Mouse (Mus musculus): ENCODE measurements at regions not wholly inside any gene's neighbourhood (a gene's known extent, or its start where the extent isn't known, plus 50 kb on each side); places are given as distances from the start of the nearest gene placed in this dataset.

DNA sequence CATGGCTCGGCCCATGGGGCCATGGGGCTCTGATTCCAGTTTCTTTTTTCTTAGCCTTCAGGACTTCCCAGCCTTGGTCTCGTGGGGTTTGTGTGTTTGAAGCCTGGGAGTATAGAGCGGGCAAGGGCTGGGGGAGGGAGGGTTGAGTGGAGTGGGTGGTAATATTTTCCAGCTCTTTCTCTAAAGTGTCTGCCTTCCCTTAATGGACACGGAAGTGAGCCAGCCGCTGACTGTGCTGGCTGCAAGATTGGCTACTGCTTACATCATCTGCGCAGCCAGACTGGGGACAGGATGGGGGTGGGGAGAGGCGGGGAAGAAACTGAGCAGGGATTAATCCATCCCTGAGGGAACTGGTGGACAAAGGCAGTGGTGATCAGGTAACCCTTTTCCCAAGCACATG lies 52.3 kb downstream of the Tnp1 start:
- DNase-seq (ENCODE audit: low spot score in 2 of 2): peak; percentile 31 to 37

DNA sequence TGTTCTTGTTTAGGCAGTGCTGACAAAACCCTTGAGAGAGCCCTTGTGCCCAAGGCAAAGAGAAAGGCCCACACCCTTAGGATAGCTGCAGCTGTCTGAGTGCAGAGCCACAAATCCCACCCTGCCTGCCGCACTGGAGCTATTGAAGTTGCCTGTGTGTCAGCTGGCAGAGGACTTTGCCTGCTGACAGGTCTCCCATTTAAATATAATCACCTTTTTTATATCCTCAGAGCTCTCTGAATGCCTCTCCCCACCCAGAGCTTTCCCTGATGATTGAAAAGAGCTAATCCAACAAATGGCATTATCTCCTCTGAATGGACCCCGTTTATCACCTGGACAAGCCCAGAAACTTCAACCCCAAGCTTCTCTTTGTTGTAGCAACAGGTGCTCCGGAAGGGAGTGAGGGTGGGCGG lies 55.5 kb downstream of the Tnp1 start:
- DNase-seq (ENCODE audit: low spot score in 2 of 2): no peak

DNA sequence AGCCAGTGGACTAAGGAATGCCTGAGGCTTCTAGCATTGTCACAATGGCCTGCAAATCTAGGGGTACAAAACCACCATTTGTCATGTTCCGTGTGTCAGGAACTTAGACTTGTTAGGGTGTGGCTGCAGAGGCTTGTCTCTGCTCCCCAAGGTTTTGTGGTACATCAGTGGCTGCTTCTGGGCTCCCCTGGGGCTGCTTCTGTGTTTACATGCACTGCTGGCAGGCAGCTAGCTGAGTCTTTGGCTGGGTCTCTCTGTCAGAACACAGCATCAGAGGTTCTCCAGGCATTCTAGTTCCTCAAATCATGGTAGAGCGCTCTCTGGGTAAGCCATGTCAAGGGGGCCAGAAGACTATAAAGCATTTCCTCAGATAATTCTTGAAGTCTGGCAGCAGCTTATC lies 60.3 kb downstream of the Tnp1 start:
- DNase-seq (ENCODE audit: low spot score in 2 of 2): no peak

DNA sequence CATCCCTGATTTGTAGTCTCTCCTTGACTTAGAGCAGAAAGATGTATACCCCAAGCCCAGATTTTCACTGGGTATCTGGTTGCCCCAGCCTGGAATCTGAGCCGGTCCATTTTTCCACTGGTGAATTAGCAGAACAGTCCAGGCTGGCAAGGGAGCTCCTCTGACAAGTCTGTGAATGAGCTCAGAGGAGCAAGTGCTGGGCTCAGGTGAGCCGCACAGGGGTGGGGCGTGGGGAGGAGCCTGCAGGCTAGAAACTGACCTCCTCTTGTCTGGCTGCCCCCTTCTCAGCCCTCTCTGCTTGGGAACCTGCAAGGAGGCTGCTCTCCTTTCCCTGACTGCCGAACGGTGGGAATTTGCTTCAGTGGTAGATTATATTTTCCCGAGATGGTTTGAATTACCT lies 62.8 kb downstream of the Tnp1 start:
- DNase-seq (ENCODE audit: low spot score in 2 of 2): no peak

DNA sequence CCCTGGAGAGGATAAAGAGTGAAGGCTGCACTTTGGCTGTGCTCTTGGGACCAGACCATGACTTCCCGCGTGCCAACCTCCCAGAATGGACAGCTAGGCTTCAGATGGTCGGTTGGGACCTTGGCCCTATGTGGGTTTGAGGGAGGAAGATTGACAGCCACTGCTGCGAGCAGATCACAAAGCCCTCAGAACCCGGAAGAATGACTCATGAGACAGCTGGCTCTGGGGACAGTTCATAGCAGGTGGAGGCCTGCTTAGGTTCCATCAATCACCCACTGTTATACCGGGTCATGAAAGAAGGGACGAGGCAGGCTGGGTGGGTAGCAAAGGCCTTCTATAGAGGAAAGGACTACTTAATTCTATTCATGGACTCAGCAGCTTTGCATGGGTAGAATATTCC lies 63.9 kb downstream of the Tnp1 start:
- no peak for DNase-seq (ENCODE audit: low spot score in 2 of 2)

DNA sequence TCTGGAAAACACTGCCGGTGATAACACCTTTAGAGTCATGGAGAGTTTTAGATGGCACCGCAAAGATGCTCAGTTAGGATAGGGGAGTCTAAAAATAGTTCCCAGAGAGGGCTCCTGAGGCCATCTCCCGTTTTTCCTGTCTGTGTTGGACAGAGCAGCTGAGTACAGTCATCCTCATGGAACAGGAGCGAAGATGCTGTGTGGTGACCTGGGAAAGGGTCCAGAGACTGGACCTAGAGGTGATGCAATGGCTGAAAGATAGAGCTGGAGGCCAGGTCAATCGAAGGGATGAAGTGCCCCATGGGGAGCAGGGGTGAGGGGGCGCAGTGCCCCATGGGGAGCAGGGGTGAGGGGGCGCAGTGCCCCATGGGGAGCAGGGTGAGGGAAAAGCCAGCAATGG lies 64.3 kb downstream of the Tnp1 start:
- no peak for DNase-seq (ENCODE audit: low spot score in 2 of 2)

DNA sequence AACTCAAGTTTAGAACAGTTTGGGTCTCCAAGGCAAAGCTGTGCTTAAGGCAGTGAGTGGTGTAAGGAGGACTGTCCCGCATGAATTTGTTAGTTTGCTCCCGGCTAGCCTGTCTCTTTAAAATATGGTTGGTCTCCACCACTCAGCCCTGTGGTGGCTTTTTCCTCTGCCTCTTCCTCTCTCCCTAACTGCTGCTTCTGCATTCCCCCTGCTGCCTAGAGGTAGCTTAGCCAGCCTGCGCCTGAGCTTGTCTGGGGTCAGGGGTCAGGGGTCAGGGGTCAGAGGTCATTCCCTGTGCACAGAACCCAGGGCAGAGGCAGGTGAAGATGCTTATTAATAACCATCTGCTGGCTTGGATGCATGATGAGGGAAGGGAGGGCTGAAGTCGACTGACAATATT lies 69.5 kb downstream of the Tnp1 start:
- DNase-seq (ENCODE audit: low spot score in 2 of 2): no peak

DNA sequence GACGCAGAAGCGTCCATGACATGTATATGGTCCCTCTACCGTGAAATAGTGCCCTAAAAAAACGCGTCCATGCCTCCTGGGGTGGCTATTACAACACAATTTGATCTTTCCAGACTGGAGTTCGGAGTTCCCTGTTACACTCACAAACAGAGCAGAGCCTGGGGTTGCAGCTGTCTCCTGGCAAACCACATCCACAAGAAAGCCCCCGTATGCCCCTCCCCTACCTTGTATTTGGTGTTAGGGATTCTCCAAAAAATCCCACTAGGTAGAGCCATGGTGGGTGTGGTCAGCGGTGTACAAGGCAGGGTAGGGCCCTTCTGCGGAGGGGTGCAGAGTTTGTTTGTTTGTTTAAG lies 70.0 kb downstream of the Tnp1 start:
- no peak for DNase-seq (ENCODE audit: low spot score in 2 of 2)

DNA sequence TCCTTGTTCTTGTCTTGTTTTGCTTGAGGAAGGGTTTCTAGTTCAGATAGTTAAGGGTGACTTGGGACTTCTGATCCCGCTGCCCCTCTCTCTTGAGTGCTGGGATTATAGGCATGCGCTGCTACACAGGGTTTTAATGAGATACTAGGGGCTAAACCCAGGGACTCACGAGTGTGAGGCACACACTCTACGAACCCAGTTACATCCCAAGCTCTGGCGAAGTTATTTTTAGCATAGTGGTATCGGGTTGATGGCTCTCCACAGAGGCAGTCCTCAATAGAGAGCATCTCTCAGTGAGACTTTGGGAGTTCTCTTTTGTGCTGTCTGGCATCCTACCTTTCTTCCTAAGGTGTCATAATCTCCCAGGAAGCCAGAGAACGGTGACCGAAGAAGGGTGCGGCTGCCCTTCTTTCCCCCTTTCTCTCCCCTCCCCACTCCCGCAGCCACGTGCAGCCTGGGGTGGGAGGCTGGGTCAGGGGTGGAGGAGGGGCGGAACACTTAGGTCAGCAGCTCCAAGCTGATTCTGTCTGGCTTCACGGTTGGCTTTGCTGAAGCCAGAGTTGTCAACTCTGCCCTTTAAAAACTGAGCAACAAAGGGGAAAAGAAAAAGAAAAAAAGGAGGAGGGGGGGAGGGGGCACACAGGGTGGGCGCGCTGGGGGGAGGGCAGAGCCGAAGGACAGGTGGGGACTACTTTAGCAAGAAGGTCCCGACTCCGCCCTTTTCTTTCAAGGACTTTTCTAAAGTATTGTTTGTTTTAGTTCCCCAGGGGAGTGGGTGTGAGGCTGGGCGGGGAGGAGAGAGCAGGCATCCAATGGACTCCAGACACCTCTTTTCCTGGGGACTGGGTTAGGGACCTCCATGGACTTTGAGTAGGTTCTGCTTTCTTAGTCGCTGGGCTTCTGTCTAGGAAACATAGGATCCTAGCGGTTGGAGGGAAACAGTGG lies 70.4 kb upstream of the Igfbp5 start:
- DNase-seq (ENCODE audit: low spot score in 2 of 2): no peak

DNA sequence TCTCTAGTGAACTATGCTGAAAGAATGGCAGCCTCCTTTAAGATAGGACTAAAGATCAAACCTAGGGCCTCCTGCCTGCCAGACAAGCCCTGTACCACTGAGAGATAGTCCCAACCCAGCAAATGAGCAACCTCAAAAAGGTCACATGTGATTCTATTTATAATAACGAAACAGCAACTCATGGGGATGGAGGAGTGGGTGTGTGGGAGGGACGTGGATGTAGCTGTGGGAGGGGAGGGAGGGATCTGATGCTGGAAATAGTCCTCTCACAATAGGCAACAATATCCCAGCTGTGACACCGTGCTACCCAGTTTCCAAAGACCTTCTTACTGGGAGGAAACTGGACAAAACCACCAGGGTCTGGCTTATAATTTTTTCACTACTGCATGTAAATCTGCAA lies 69.5 kb upstream of the Igfbp5 start:
- no peak for DNase-seq (ENCODE audit: low spot score in 2 of 2)

DNA sequence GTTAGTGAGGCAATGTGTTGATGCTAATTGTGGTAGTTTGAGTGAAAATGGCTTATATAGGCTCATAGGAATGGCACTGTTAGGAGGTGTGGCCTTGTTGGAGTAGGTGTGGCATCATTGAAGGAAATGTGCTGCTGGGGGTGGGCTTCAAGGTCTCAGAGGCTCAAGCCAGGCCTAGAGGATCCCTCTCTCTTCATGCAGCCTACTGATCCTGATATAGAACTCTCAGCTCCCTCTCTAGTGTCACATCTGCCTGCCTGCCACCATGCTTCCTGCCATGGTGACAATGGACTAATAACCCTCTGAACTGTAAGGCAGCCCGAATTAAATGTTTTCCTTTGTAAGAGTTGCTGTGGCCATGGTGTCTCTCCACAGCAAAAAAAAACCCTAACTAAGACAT lies 68.4 kb upstream of the Igfbp5 start:
- no peak for DNase-seq (ENCODE audit: low spot score in 2 of 2)

DNA sequence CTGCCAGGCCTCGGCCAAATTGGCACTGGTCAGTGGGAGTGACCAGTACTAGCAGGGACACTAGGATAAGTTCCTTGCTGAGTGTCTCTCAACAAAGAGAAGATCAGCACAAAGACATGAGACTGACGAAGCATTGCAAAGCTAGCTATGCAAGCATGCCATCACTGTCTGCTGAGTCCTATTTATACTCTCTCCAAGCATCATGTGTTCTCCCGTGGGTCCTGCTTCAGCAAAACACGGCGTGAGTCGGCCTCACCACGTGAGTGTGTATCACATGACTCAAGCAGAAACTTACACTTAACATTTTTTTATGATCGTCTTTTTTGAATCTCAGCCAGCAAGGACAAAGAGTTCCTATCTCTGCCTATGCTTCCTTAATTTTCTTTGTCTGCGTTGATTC lies 67.7 kb upstream of the Igfbp5 start:
- DNase-seq (ENCODE audit: low spot score in 2 of 2): no peak

DNA sequence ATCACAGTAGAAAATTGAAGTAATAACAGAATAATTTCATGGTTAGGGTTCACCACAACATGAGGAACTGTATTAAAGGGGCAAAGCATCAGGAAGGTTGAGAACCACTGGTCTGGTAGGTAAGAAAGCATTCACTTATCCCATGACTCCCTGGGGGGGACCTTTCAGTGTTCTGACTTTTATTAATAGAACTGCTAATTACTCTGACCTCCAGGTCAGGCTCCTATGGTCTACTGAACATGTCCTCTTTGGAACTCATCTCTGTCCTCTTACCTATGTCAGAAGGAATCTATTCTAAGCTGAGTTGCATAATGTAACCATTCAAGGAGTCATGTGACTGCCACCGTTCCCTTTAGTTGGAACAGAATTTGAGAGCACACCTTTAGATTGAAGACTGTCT lies 65.3 kb upstream of the Igfbp5 start:
- DNase-seq (ENCODE audit: low spot score in 2 of 2): no peak

DNA sequence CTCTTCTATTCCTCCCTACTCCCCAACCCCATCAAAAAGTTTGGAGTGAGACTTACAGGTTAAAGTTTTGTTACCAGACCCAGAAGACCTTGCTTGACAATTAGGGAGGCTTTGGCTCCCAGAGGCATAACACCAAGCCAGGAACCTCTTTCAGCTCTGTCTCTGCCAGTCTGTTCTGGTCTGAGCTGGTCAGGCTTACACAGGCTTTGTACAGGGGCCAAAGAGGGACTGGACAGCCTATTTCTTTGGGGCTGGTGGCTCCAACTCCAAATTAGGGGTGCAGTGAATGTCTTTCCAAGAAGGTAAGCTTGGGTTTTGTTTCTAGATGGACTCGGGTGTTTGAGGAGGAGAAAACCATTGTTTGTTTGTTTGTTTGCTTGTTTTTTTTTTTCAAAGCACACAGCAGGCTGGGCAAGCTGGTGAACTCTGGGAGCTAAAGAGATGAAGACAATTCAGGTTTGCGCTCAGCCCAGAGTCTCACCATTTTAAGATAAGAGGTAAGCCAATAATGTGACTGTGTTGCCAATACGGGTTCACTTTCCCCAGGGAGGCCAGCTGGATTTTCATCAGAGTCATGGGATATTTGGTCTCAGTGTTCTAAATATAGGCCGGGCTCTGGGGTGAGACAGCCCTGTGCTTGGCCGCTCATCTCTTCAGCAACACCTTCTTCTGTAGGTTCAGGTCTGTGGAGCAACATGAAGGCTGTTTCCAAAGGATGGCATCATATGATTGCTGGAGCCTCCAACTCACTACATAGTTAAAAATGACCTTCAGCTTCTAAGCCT lies 62.2 kb upstream of the Igfbp5 start:
- peak in 1 of 2 experiments; percentile 19 for DNase-seq (ENCODE audit: low spot score in 2 of 2)

DNA sequence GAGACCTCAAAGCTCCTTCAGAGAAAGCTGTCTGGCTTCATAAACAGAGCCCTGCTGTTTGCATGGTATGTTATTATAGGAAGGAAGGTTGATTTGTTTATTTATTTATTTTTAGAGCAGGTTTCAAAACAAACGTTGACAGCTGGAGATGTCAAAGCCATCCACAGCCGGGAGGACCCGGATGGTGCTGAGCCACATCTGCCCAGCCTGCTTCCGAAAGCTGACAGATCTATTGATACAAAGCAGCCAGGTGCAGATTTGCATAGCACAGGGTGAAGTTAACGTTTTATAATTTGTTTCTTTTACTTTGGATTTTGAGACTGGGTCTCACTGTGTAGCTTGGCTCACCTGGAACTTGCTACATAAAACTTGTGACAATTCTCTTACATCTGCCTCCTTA lies 61.5 kb upstream of the Igfbp5 start:
- DNase-seq (ENCODE audit: low spot score in 2 of 2): no peak

DNA sequence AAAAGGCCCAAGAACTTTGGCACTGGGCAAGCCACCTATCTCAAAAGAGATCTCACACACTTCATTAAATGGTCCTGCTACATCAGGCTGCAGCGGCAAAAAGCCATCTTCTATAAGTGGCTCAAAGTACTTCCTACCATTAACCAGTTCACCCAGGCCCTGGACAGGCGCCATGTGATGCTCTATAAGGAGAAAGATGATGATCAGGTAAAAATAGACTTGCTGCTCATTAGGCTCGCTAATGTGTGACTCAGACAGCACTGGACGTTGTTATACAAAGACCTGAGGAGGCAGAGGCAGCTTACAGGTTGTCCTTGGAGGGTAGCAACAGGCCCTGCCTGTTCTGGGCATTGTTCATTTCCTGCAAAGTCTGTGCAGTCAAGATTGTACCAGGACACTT lies 60.4 kb upstream of the Igfbp5 start:
- DNase-seq (ENCODE audit: low spot score in 2 of 2): no peak

DNA sequence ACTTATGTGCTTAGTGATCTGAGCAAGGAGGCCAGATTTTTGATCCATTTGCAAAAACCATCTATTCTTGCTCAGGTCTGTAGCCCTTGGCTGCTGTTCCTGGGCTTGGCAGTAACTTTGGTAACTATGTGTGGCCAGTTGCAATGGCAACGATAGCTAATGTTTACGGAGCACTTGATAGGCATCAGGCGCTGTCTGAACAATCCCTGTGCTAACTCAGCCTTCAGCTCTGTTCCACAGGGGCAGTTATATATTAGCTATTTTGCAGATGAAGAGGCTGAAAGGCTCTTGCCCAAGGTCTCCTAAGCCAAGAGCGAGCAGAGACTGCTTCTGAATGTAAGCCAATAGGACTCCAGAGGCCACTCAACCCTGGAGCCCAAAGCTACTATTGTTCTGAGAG lies 55.1 kb upstream of the Igfbp5 start:
- no peak for DNase-seq (ENCODE audit: low spot score in 2 of 2)

All from frontal cortex, postnatal 36 days (tissue).